Mouse (Mus musculus) intestine, embryonic 16.5 days (tissue): ENCODE data around the gene Txndc17. TPM values are rescaled to one million over a fixed set of nuclear protein-coding genes. Genes with fewer than 3 reads are reported as not detected.

Experiments
- ATAC-seq: fragments of 200-750 bp; cut with Nextera tagmentation; 2 replicates; pipeline ENCODE4 v1.8.0; 2017; ENCODE audit warnings: moderate TSS enrichment, moderate library complexity
- H3K27ac ChIP-seq: fragments of 300-500 bp; sonication (generic); 2 replicates; pipeline ENCODE4 v1.5.1; 2014; ENCODE audit warnings: mild to moderate bottlenecking, low read length
- H3K27me3 ChIP-seq: fragments of 300-500 bp; sonication (generic); replicated peaks from 2 replicates; pipeline ENCODE4 v1.6.1; 2014; ENCODE audit warnings: low read length, control low read depth, mixed read lengths; ENCODE audit not compliant: control insufficient read depth, insufficient read depth
- H3K36me3 ChIP-seq: fragments of 300-500 bp; sonication (generic); 2 replicates; pipeline ENCODE4 v1.6.1; 2014; ENCODE audit warnings: low read length, control low read depth; ENCODE audit not compliant: control insufficient read depth, insufficient read depth
- H3K4me1 ChIP-seq: fragments of 300-500 bp; sonication (generic); 2 replicates; pipeline ENCODE4 v1.6.1; 2014; ENCODE audit warnings: low read length, control low read depth, mixed read lengths; ENCODE audit not compliant: control insufficient read depth, insufficient read depth
- H3K4me2 ChIP-seq: fragments of 300-500 bp; sonication (generic); 2 replicates; pipeline ENCODE4 v1.6.1; 2014; ENCODE audit warnings: low read depth, low read length, control low read depth
- H3K4me3 ChIP-seq: fragments of 300-500 bp; sonication (generic); 2 replicates; pipeline ENCODE4 v1.5.1; 2014; ENCODE audit warnings: mild to moderate bottlenecking, low read length
- H3K9ac ChIP-seq: fragments of 300-500 bp; sonication (generic); 2 replicates; pipeline ENCODE4 v1.6.1; 2014; ENCODE audit warnings: low read depth, low read length
- H3K9me3 ChIP-seq: fragments of 300-500 bp; sonication (generic); 2 replicates; pipeline ENCODE4 v1.6.1; 2016; ENCODE audit warnings: low read length, control low read depth; ENCODE audit not compliant: control insufficient read depth
- WGBS: fragments of 180-500 bp; shearing (Covaris S2); extraction: QIAGEN DNeasy Blood & Tissue Kit; methylation state at CpG from one replicate; pipeline ENCODE4 v1.1.7; 2014; 5-methylcytosine and 5-hydroxymethylcytosine counted together
- polyA plus RNA-seq: library from polyadenylated mRNA; unstranded; fragments of >200 nt; fragmentation: Nextera tagmentation; extraction: Ambion mirVana; gene quantifications from 2 replicates; pipeline ENCODE4 v1.2.1, GENCODE M21; 2015

The Txndc17 gene
- polyA plus RNA-seq, 1 experiment from 2014 or later, result 423 TPM

- no peak for ATAC-seq
- no peak overlapping the region for H3K27ac ChIP-seq
- H3K9me3 ChIP-seq, result no peaks in the 10 kb centered on the region
- H3K36me3 ChIP-seq, result no peaks in the 10 kb centered on the region
- no peak overlapping the region for H3K4me3 ChIP-seq
- H3K4me1 ChIP-seq, result no peaks in the 10 kb centered on the region
- 85% methylated on average over 7 of the region's 7 CpGs for whole genome bisulfite sequencing
- H3K4me2 ChIP-seq, result no peak overlapping the region
- H3K9ac ChIP-seq, result no peak overlapping the region
- H3K27me3 ChIP-seq, result no peaks in the 10 kb centered on the region
Measured at GRCm38 (mm10) chr11:72232068-72232467, 24.7 kb downstream of the Txndc17 start.

GRCm38 (mm10) chr11:72232991-72233390, 25.6 kb downstream of the Txndc17 start:
- WGBS, result 75% methylated on average over 1 of the region's 1 CpGs
- no peaks in the 10 kb centered on the region for H3K36me3 ChIP-seq
- H3K4me3 ChIP-seq, result no peak overlapping the region
- no peaks in the 10 kb centered on the region for H3K27me3 ChIP-seq
- H3K9me3 ChIP-seq, result no peaks in the 10 kb centered on the region
- H3K4me2 ChIP-seq, result no peak overlapping the region
- H3K4me1 ChIP-seq, result no peaks in the 10 kb centered on the region
- H3K27ac ChIP-seq, result no peak overlapping the region
- no peak overlapping the region for H3K9ac ChIP-seq
- no peak for ATAC-seq

GRCm38 (mm10) chr11:72234013-72234412, 26.7 kb downstream of the Txndc17 start:
- Histone ChIP-seq H3K9ac (no peak overlapping the region), H3K4me3 (no peak overlapping the region), H3K27me3 (no peaks in the 10 kb centered on the region), H3K27ac (no peak overlapping the region), H3K4me2 (no peak overlapping the region), H3K9me3 (no peaks in the 10 kb centered on the region), H3K36me3 (no peaks in the 10 kb centered on the region), H3K4me1 (no peaks in the 10 kb centered on the region)
- 74% methylated on average over 5 of the region's 5 CpGs for WGBS
- no peak for ATAC-seq

GRCm38 (mm10) chr11:72240062-72240860, 32.9 kb downstream of the Txndc17 start:
- no peak overlapping the region for H3K27ac ChIP-seq
- no peaks in the 10 kb centered on the region for H3K27me3 ChIP-seq
- H3K9me3 ChIP-seq, result no peaks in the 10 kb centered on the region
- H3K4me2 ChIP-seq, result no peak overlapping the region
- no peaks in the 10 kb centered on the region for H3K4me1 ChIP-seq
- H3K4me3 ChIP-seq, result no peak overlapping the region
- no peaks in the 10 kb centered on the region for H3K36me3 ChIP-seq
- no peak for ATAC-seq
- 63% methylated on average over 4 of the region's 4 CpGs for WGBS
- no peak overlapping the region for H3K9ac ChIP-seq

- Histone ChIP-seq H3K9me3 (no peaks in the 10 kb centered on the region), H3K9ac (no peak overlapping the region), H3K4me3 (no peak overlapping the region), H3K4me1 (no peaks in the 10 kb centered on the region), H3K27me3 (no peaks in the 10 kb centered on the region), H3K36me3 (no peaks in the 10 kb centered on the region), H3K4me2 (no peak overlapping the region), H3K27ac (no peak overlapping the region)
- WGBS, result 87% methylated on average over 8 of the region's 8 CpGs
- ATAC-seq, result no peak
Measured at GRCm38 (mm10) chr11:72245196-72245753, 37.9 kb downstream of the Txndc17 start.

GRCm38 (mm10) chr11:72255629-72256028, 48.3 kb downstream of the Txndc17 start:
- Histone ChIP-seq H3K4me3 (no peak overlapping the region), H3K9ac (no peak overlapping the region), H3K4me1 (no peaks in the 10 kb centered on the region), H3K27ac (no peak overlapping the region), H3K4me2 (no peak overlapping the region), H3K36me3 (no peaks in the 10 kb centered on the region), H3K9me3 (no peaks in the 10 kb centered on the region), H3K27me3 (no peaks in the 10 kb centered on the region)
- WGBS, result 88% methylated on average over 4 of the region's 4 CpGs
- peak; percentile 77 for ATAC-seq

GRCm38 (mm10) chr11:72256441-72256840, 49.1 kb downstream of the Txndc17 start:
- Histone ChIP-seq H3K4me3 (no peak overlapping the region), H3K36me3 (no peaks in the 10 kb centered on the region), H3K27me3 (no peaks in the 10 kb centered on the region), H3K4me2 (no peak overlapping the region), H3K9me3 (no peaks in the 10 kb centered on the region), H3K4me1 (no peaks in the 10 kb centered on the region), H3K9ac (no peak overlapping the region), H3K27ac (no peak overlapping the region)
- whole genome bisulfite sequencing, result 76% methylated on average over 2 of the region's 2 CpGs
- no peak for ATAC-seq

Other genes with a start within 250 kb of the Txndc17 start
- 0.29 TPM in 2 replicates for gene Aipl1, start 170.0 kb upstream of the Txndc17 start, polyA plus RNA-seq
- gene Pimreg, start 165.5 kb upstream of the Txndc17 start, polyA plus RNA-seq, result 61.4 and 76.9 TPM in 2 replicates
- gene Pitpnm3, start 71.8 kb upstream of the Txndc17 start, polyA plus RNA-seq, result 0.35 and 0.37 TPM in 2 replicates
- 0.06 and 0.16 TPM in 2 replicates for gene Gm43951, start 707 bp upstream of the Txndc17 start, polyA plus RNA-seq
- gene 4933427D14Rik, start 88 bp upstream of the Txndc17 start, polyA plus RNA-seq, result 7.9 and 9.5 TPM in 2 replicates
- 27.6 and 30.4 TPM in 2 replicates for gene Med31, start 8.0 kb downstream of the Txndc17 start, polyA plus RNA-seq
- 0.11 and 0.16 TPM in 2 replicates for gene Slc13a5, start 59.7 kb downstream of the Txndc17 start, polyA plus RNA-seq
- 4.8 and 5.4 TPM in 2 replicates for gene Xaf1, start 94.1 kb downstream of the Txndc17 start, polyA plus RNA-seq
- gene Fbxo39, start 106.9 kb downstream of the Txndc17 start, polyA plus RNA-seq, result not detected in 2 replicates
- gene Tekt1, start 154.9 kb downstream of the Txndc17 start, polyA plus RNA-seq, result 0.16 and 0.26 TPM in 2 replicates
- 27.3 and 28.9 TPM in 2 replicates for gene Smtnl2, start 204.2 kb downstream of the Txndc17 start, polyA plus RNA-seq
- gene Ggt6, start 228.0 kb downstream of the Txndc17 start, polyA plus RNA-seq, result 19.2 and 21.2 TPM in 2 replicates
- gene Mybbp1a, start 233.8 kb downstream of the Txndc17 start, polyA plus RNA-seq, result 119 and 141 TPM in 2 replicates